Mouse (Mus musculus): ENCODE results near the gene Rbbp8nl.
A peak's percentile ranks its signal among the peaks of the same experiment; 100 is the strongest.
"Not testable (repeated sequence)": the region's sequence is repeated elsewhere in the genome, so short reads cannot be mapped to it uniquely, and the experiment has no call there.

Rbbp8nl gene

GRCm38 (mm10) chr2:180279321-180279720, 10.4 kb downstream of the Rbbp8nl start:
- DNase-seq = no peak

- DNase-seq = peak; percentile 27 to 59
Measured at GRCm38 (mm10) chr2:180277773-180278320, 11.8 kb downstream of the Rbbp8nl start.

- DNase-seq = no peak
Measured at GRCm38 (mm10) chr2:180276851-180277259, 12.8 kb downstream of the Rbbp8nl start.

GRCm38 (mm10) chr2:180276385-180276784, 13.3 kb downstream of the Rbbp8nl start:
- DNase-seq = no peak

GRCm38 (mm10) chr2:180275836-180276235, 13.8 kb downstream of the Rbbp8nl start:
- DNase-seq = peak; percentile 85 to 90

GRCm38 (mm10) chr2:180274523-180274922, 15.2 kb downstream of the Rbbp8nl start:
- no peak for DNase-seq

GRCm38 (mm10) chr2:180273394-180274244, 16.1 kb downstream of the Rbbp8nl start, which contains the start of gene Cables2:
TSS of gene Cables2 (minus strand) at chr2:180273496.
- peak; percentile 97 to 99 for DNase-seq

- peak; percentile 40 to 85 for DNase-seq
Measured at GRCm38 (mm10) chr2:180272884-180273321, 16.8 kb downstream of the Rbbp8nl start.

GRCm38 (mm10) chr2:180271804-180272395, 17.8 kb downstream of the Rbbp8nl start:
- DNase-seq = no peak

- peak in 1 of 2 experiments; percentile 29 for DNase-seq
Measured at GRCm38 (mm10) chr2:180270537-180271255, 19.0 kb downstream of the Rbbp8nl start.

GRCm38 (mm10) chr2:180269329-180269728, 20.4 kb downstream of the Rbbp8nl start:
- no peak for DNase-seq

GRCm38 (mm10) chr2:180267955-180268354, 21.7 kb downstream of the Rbbp8nl start:
- no peak for DNase-seq

GRCm38 (mm10) chr2:180262891-180263290, 26.8 kb downstream of the Rbbp8nl start:
- peak in 1 of 2 experiments; percentile 52 for DNase-seq

- DNase-seq = peak; percentile 66 to 75
Measured at GRCm38 (mm10) chr2:180262441-180262840, 27.2 kb downstream of the Rbbp8nl start.

- DNase-seq = no peak
Measured at GRCm38 (mm10) chr2:180261901-180262300, 27.8 kb downstream of the Rbbp8nl start.

GRCm38 (mm10) chr2:180260610-180261480, 28.8 kb downstream of the Rbbp8nl start:
- DNase-seq = no peak

GRCm38 (mm10) chr2:180259826-180260609, 29.7 kb downstream of the Rbbp8nl start:
- not testable (repeated sequence) for DNase-seq

GRCm38 (mm10) chr2:180258951-180259484, 30.7 kb downstream of the Rbbp8nl start:
- not testable (repeated sequence) for DNase-seq

- no peak for DNase-seq
Measured at GRCm38 (mm10) chr2:180257963-180258865, 31.5 kb downstream of the Rbbp8nl start.

All from kidney, postnatal 25 days (tissue).